Mouse (Mus musculus): ENCODE results near the gene Inpp5b. TPM values are rescaled to one million over a fixed set of nuclear protein-coding genes. Genes with fewer than 3 reads are reported as not detected.
"Not testable (repeated sequence)": the region's sequence is repeated elsewhere in the genome, so short reads cannot be mapped to it uniquely, and the experiment has no call there.

The Inpp5b gene
- polyA plus RNA-seq, 1 experiment from 2014 or later: 22.4 TPM

- H3K27me3 ChIP-seq (replicated peaks; ENCODE audit: control insufficient read depth, insufficient read depth, low read length): no peaks in the 10 kb centered on the region
These were observed 32.9 kb upstream of the Inpp5b start for GRCm38 (mm10) chr4:124708518-124709477.

GRCm38 (mm10) chr4:124709961-124710446, 31.6 kb upstream of the Inpp5b start:
- H3K27ac ChIP-seq (ENCODE audit: low read depth, low read length): peak overlapping the region; percentile 57
- H3K9ac ChIP-seq (ENCODE audit: low read depth, low read length): no peak overlapping the region
- no peaks in the 10 kb centered on the region for H3K9me3 ChIP-seq (ENCODE audit: control insufficient read depth)
- no peaks in the 10 kb centered on the region for H3K27me3 ChIP-seq (replicated peaks; ENCODE audit: control insufficient read depth, insufficient read depth, low read length)
- ATAC-seq: no peak
- peaks cover 10% of the 10 kb centered on the region; the same call in 1 of the 2 replicates for H3K36me3 ChIP-seq (ENCODE audit: control insufficient read depth, insufficient read depth)
- TF ChIP-seq CTCF (IDR thresholded peaks at IDR 0.05; ENCODE audit: low read depth): peak; percentile 1; the same call in 1 of the 2 replicates
- peak overlapping the region; percentile 19 for H3K4me3 ChIP-seq (ENCODE audit: low read depth, low read length)
- WGBS: 3% methylated on average over 18 of the region's 18 CpGs
- peak overlapping the region; percentile 81 for H3K4me2 ChIP-seq (replicated peaks; ENCODE audit: low read depth)
- 0 out of 2 replicates have a peak, but pooled peaks cover 5% of the 10 kb centered on the region for H3K4me1 ChIP-seq (replicated peaks; ENCODE audit: control insufficient read depth, insufficient read depth, low read length)

More at GRCm38 (mm10) chr4:124708518-124709477, 32.9 kb upstream of the Inpp5b start:
- peaks cover 10% of the 10 kb centered on the region; the same call in 1 of the 2 replicates for H3K36me3 ChIP-seq (ENCODE audit: control insufficient read depth, insufficient read depth)
- H3K9ac ChIP-seq (ENCODE audit: low read depth, low read length): peak overlapping the region; percentile 34
- ATAC-seq: peak; percentile 82
- H3K4me1 ChIP-seq (replicated peaks; ENCODE audit: control insufficient read depth, insufficient read depth, low read length): peaks cover 10% of the 10 kb centered on the region; the same call in 1 of the 2 replicates
- peak; percentile 60 for TF ChIP-seq CTCF (IDR thresholded peaks at IDR 0.05; ENCODE audit: low read depth)
- H3K27ac ChIP-seq (ENCODE audit: low read depth, low read length): peak overlapping the region; percentile 83
- no peaks in the 10 kb centered on the region for H3K9me3 ChIP-seq (ENCODE audit: control insufficient read depth)
- WGBS: under 1% methylated on average over 41 of the region's 41 CpGs
- peak overlapping the region; percentile 81 for H3K4me2 ChIP-seq (replicated peaks; ENCODE audit: low read depth)
- peak overlapping the region; percentile 46 for H3K4me3 ChIP-seq (ENCODE audit: low read depth, low read length)

DNA sequence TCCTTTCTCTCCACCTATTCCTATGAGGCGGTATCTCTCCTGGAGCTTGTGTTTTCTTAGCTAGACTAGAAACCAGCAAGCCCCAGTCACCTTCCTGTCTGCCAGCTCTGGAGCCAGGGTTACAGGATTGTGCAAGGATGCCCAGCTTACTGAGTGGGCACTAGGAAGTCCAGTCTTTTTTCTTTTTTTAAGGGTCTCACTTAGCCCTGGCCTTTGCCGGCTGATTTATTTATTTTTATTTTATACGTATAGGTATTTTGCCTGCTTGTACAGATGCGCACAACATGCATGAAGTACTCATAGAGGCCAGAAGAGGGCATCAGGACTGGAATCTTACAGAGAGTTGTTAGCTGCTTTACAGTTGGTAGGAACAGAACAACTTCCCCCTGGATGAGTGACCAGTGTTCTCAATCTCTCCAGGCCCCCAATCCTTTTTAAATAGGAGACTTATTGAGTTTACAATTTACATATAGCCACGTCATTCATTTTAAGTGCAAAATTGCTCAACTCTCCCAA, 30.8 kb upstream of the Inpp5b start:
- Histone ChIP-seq H3K36me3 (ENCODE audit: control insufficient read depth, insufficient read depth) (peaks cover 8% of the 10 kb centered on the region; the same call in 1 of the 2 replicates), H3K4me3 (ENCODE audit: low read depth, low read length) (no peak overlapping the region), H3K27ac (ENCODE audit: low read depth, low read length) (no peak overlapping the region), H3K4me1 (replicated peaks; ENCODE audit: control insufficient read depth, insufficient read depth, low read length) (0 out of 2 replicates have a peak, but pooled peaks cover 4% of the 10 kb centered on the region), H3K27me3 (replicated peaks; ENCODE audit: control insufficient read depth, insufficient read depth, low read length) (no peaks in the 10 kb centered on the region), H3K4me2 (replicated peaks; ENCODE audit: low read depth) (peak overlapping the region; percentile 35), H3K9ac (ENCODE audit: low read depth, low read length) (no peak overlapping the region), H3K9me3 (ENCODE audit: control insufficient read depth) (no peaks in the 10 kb centered on the region)
- WGBS: 9% methylated on average over 5 of the region's 5 CpGs
- peak; percentile 77 for TF ChIP-seq CTCF (IDR thresholded peaks at IDR 0.05; ENCODE audit: low read depth)
- no peak for ATAC-seq

- no peak for TF ChIP-seq CTCF (IDR thresholded peaks at IDR 0.05; ENCODE audit: low read depth)
- H3K27ac ChIP-seq (ENCODE audit: low read depth, low read length): no peak overlapping the region
- H3K27me3 ChIP-seq (replicated peaks; ENCODE audit: control insufficient read depth, insufficient read depth, low read length): no peaks in the 10 kb centered on the region
- WGBS: 70% methylated on average over 6 of the region's 6 CpGs
- H3K4me1 ChIP-seq (replicated peaks; ENCODE audit: control insufficient read depth, insufficient read depth, low read length): 0 out of 2 replicates have a peak, but pooled peaks cover 4% of the 10 kb centered on the region
- no peak for ATAC-seq
- H3K4me3 ChIP-seq (ENCODE audit: low read depth, low read length): no peak overlapping the region
- no peak overlapping the region for H3K4me2 ChIP-seq (replicated peaks; ENCODE audit: low read depth)
- H3K9ac ChIP-seq (ENCODE audit: low read depth, low read length): no peak overlapping the region
- H3K36me3 ChIP-seq (ENCODE audit: control insufficient read depth, insufficient read depth): peaks cover 4% of the 10 kb centered on the region
- H3K9me3 ChIP-seq (ENCODE audit: control insufficient read depth): no peaks in the 10 kb centered on the region
These were observed 29.0 kb upstream of the Inpp5b start for GRCm38 (mm10) chr4:124712618-124713017.

DNA sequence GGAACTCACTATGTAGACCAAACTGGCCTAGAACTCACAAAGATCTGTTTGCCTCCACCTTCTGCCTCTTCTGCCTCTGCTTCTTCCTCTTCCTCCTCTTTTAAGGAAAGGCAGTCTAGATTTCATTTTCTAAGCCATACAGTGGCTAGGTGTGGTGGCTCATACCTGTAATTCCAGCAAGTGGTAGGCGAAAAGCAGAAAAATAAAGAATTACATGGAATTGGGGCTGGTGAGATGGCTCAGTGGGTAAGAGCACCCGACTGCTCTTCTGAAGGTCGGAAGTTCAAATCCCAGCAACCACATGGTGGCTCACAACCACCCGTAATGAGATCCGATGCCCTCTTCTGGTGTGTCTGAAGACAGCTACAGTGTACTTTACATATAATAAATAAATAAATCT, 27.8 kb upstream of the Inpp5b start:
- peaks cover 16% of the 10 kb centered on the region for H3K36me3 ChIP-seq (ENCODE audit: control insufficient read depth, insufficient read depth)
- H3K27me3 ChIP-seq (replicated peaks; ENCODE audit: control insufficient read depth, insufficient read depth, low read length); H3K4me1 ChIP-seq (replicated peaks; ENCODE audit: control insufficient read depth, insufficient read depth, low read length); H3K27ac ChIP-seq (ENCODE audit: low read depth, low read length); H3K4me2 ChIP-seq (replicated peaks; ENCODE audit: low read depth); H3K9ac ChIP-seq (ENCODE audit: low read depth, low read length); ATAC-seq; H3K9me3 ChIP-seq (ENCODE audit: control insufficient read depth); H3K4me3 ChIP-seq (ENCODE audit: low read depth, low read length): not testable (repeated sequence)
- WGBS: 78% methylated on average over 4 of the region's 5 CpGs

All from intestine, postnatal 0 days (tissue).